Mouse (Mus musculus): ENCODE measurements around the gene Cep350.
A peak's percentile ranks its signal among the peaks of the same experiment; 100 is the strongest.

Cep350 gene

GRCm38 (mm10) chr1:155805607-155806006 is 167.4 kb downstream of the Cep350 start:
- DNase-seq = no peak

GRCm38 (mm10) chr1:155801014-155801991 is 171.8 kb downstream of the Cep350 start:
- peak; percentile 88 to 90 for DNase-seq

GRCm38 (mm10) chr1:155798000-155798399 is 175.1 kb downstream of the Cep350 start:
- DNase-seq = no peak

GRCm38 (mm10) chr1:155797425-155797824 is 175.6 kb downstream of the Cep350 start:
- peak; percentile 34 to 41 for DNase-seq

GRCm38 (mm10) chr1:155796757-155797405 is 176.2 kb downstream of the Cep350 start:
- DNase-seq = no peak

- no peak for DNase-seq
Observed at GRCm38 (mm10) chr1:155795791-155796233, 177.2 kb downstream of the Cep350 start.
